Mouse (Mus musculus): Measurements from ENCODE around the gene Grin1.
A peak's percentile ranks its signal among the peaks of the same experiment; 100 is the strongest.
"Not testable (repeated sequence)": the region's sequence is repeated elsewhere in the genome, so short reads cannot be mapped to it uniquely, and the experiment has no call there.

Gene Grin1

DNA sequence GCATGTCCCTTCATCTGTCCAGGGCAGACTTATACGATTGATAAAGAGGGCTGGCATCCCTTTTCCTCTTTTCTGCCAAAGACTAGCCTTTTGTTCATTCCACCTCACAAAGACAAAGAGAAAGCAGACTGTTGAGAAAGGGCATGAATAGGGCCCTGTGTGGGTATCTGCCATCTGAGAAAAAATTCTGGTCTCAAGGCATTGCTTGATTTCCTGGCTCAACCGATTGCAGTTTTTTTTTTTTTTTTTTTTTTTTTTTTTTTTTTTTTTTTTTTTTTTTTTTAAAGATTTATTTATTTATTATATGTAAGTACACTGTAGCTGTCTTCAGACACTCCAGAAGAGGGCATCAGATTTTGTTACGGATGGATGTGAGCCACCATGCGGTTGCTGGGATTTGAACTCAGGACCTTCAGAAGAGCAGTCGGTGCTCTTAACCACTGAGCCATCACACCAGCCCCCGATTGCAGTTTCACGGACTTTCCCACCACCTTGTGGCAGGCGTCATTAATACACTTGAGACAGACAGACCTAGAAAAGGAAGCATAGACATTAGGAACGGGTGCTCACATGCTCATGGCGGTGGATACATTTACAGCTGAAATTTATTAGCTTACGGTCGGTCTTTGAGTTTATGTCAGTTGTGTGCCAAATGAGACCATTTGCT is 62.4 kb downstream of the Grin1 start:
- DNase-seq (ENCODE audit: low spot score) = not testable (repeated sequence)

DNA sequence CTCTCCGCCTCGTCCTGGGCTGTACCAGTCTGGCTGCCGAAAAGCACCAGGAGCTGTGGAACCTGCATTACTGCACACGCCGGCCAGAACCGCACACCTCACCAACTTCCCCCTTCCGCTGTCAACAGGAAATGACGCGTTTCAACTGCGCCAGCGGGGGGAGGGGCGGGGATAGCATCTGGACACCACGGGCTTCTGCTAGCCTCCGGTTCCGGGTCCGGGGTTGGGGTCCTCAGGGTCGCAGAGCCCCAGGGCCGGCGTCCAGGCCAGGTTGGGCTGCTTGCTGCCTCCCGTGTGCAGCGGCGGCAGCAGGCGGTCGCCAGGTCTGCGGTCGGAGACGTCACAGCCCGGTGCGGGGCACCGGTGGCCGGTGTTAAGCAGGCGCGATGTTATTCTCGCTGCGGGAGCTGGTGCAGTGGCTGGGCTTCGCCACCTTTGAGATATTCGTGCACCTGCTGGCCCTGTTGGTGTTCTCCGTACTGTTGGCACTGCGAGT is 63.7 kb downstream of the Grin1 start, which contains the start of gene Tmem203:
TSS of gene Tmem203 (plus strand) at position 156 of the 496 bp plus-strand sequence.
- peak; percentile 85 for DNase-seq (ENCODE audit: low spot score)

DNA sequence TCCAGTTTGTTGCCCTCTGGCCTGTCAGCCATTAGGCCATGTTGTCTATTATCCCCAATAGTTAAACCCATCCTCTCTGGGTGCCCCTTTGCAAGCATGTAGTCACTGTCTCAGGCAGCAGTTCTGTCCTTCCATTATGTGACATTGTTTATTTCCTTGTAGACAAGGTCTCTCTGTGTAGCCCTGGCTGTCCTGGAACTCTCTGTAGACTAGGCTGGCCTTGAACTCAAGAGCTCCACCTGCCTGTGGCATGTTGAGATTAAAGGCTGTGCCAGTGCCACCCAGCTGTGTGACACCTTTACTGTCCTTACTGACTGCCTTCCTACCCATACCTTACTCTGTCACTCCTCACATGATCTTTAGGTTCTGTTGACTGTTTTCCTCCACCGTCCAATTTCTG is 66.7 kb downstream of the Grin1 start:
- no peak for DNase-seq (ENCODE audit: low spot score)

DNA sequence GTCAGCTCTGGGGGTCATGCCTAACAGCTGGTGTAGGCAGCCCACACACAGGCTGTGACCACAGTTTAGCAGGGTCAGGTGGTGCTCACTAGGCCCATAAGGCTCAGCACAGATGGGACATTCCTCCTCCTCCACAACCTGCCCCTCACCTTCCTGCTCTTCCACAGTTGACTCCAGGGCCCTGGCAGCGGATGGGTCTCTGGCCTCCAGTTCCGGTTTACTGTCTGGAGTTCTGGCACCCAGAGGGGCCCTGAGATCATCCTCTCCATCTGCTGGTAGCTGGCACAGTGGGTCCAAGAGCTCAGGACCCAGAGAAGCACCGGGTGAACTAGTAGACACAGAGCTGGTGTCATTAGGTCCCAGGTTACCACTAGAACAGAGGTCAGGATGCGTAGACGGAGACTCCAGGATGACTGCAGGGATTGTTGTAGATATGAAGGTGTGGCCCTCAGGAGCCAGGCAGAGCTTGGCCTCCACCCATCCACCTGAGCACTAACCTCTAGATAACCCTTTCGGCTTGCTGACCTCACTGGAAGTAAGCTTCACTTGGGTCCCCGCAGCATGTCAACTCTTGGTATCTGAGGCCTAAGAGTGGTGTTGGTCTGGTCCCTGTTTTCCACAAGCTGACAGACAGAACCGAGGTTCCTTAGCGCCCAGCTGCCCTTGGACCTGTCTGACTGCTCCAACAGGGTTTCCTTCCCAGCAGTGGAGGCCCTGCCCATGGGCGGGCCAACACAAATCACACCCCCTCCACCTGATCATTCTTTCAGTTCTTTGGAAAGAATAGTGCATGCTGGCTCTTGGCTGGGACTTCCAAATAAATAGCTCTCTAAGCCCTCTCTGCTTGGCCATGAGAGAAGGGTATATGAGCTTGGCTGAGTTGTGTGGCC is 72.6 kb downstream of the Grin1 start, which contains the start of gene AL732309.1:
TSS of gene AL732309.1 (minus strand) at position 681 of the 890 bp plus-strand sequence.
- no peak for DNase-seq (ENCODE audit: low spot score)

DNA sequence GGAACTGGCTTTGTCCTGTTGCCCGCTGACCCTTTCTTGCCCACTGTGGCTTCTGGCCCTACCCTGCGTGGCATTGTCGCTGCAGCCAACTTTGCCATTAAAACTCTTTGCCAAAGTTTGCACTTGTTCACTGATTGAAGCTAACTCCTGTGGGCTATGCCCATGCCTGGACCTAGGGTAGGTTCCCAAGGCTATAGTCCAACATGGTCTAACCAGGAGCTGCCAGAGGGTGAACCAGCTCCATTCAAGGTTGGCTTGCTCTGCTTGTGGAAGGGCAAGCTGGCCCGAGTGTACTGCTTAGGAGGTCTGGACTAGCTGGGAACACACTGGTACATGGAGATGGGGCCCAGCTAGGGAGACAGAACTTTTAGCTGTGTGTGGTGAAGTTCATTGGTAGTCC is 74.8 kb downstream of the Grin1 start:
- DNase-seq (ENCODE audit: low spot score) = no peak

DNA sequence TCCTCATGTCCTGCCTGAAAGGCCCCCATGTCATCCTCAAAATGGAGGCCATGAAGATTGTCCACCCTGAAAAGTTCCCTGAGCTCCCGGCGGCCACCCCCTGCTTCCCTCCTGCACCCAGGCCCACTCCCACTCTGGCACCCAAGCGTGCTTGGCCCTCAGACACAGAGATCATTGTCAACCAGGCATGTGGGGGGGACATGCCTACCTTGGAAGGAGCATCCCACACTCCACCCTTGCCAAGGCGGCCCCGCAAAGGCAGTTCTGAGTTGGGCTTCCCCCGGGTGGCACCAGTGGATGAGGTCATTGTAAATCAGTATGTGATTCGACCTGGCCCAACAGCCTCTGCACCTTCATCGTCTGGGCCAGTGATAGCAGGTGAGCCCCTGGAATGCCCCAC is 75.6 kb downstream of the Grin1 start:
- no peak for DNase-seq (ENCODE audit: low spot score)

DNA sequence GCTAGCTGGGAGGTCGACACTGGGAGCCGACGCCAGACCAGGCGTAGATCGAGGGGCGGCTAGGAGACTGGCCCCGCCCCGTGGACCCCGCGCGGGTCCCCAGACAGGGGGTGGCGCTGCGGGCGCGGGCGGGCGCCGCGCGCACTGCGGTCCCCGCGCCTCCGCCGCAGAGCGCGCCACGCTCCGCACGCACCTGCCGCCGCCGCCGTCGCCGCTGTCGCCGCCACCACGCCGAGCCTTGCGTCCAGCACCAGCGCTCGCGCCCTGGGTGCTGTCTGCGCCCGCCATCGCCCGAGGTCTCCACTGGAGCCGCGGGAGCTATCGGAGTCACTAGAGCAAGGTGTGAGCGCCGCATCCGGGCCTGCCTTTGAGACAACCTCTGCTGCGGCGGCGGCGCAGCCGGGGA is 76.9 kb downstream of the Grin1 start, which contains the start of the genes Rnf208 and Cysrt1:
TSS of gene Rnf208 (plus strand) at position 155 of the 406 bp plus-strand sequence.
TSS of gene Cysrt1 (minus strand) at position 352 of the 406 bp plus-strand sequence.
- no peak for DNase-seq (ENCODE audit: low spot score)

DNA sequence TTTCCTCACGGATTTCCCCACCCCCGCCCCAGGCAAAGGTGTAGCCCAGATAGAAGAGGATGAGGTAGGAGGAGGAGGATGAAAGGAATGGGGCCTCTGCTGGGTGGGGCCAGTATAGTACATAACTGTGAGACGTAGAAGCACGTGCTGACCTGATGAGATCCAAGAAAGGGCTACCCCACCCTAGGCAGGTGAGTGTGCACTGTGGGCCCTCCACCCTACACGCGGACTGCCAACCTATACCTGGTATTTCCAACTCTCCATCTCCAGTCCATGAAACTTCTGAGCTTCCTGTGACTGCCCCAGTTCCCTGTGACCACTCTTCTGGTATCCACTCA is 77.6 kb downstream of the Grin1 start:
- no peak for DNase-seq (ENCODE audit: low spot score)
